Mouse (Mus musculus) E14TG2a.4 (cell line): Measurements from ENCODE around the gene Atxn2l.

ENCODE experiments used
- CTCF ChIP-seq: conservative IDR thresholded peaks from 2 replicates; pipeline ENCODE4 v1.5.1; 2014; ENCODE audit warnings: low read length
- NANOG ChIP-seq: IDR thresholded peaks from 2 replicates; pipeline ENCODE4 v1.6.1; 2014; ENCODE audit warnings: borderline replicate concordance, low read length, mixed read lengths
- POU5F1 ChIP-seq: IDR thresholded peaks from 2 replicates; pipeline ENCODE4 v1.6.1; 2014; ENCODE audit warnings: low read length, borderline replicate concordance

DNA sequence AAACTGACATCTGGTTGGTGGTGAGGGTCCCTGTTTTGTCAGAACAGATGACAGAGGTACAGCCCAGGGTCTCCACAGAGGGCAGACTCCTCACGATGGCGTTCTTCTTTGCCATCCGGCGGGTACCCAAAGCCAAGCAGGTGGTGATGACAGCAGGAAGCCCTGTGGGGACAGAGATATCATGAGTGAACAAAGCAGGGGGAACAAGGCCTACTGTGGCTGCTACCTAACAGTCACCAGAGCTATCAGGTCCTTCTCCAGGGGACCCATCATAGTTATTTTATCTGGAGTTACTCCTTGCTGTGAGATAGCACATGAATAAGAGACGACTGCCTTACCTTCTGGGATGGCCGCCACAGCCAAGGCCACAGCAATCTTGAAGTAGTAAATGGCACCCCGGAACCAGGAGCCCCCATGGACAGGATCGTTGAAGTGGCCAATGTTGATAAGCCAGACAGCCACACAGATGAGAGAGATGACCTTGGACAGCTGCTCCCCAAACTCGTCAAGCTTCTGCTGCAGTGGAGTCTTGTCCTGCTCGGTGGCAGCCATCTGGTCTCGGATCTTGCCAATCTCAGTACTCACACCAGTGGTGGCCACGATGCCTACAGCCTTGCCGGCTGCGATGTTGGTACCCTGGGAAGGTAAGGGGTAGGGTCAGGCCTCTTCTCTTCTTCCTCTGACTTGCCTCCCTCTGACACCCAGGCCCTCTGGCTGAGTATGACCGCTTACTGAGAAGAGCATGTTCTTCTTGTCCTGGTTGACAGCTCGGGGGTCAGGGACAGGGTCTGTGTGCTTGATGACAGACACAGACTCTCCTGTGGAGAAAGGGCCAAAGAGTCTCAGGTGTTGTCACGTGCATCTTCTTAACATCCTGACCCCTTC, 46.6 kb downstream of the Atxn2l start:
- TF ChIP-seq CTCF (no peak), POU5F1 (no peak), NANOG (no peak)
